Mouse (Mus musculus): Measurements from ENCODE around the gene Prkg1.

- no peak for TF ChIP-seq CTCF (IDR thresholded peaks at IDR 0.05; ENCODE audit: low read depth, low read length)
- no peak for TF ChIP-seq GATA1 (IDR thresholded peaks at IDR 0.05; ENCODE audit: borderline replicate concordance, low read length)
- TF ChIP-seq GATA2 (IDR thresholded peaks at IDR 0.05; ENCODE audit: borderline replicate concordance, low read depth, low read length), result no peak
- TF ChIP-seq TAL1 (conservative IDR thresholded peaks at IDR 0.05; ENCODE audit: low read depth, low read length), result no peak
- no peak for TF ChIP-seq POLR2AphosphoS5 (IDR thresholded peaks at IDR 0.05; ENCODE audit: insufficient replicate concordance, low read depth, low read length)
Observed at GRCm38 (mm10) chr19:31338355-31339101, 426.3 kb downstream of the Prkg1 start.
